ENCODE assay signal across 15 mouse cellular contexts in the genomic region with DNA sequence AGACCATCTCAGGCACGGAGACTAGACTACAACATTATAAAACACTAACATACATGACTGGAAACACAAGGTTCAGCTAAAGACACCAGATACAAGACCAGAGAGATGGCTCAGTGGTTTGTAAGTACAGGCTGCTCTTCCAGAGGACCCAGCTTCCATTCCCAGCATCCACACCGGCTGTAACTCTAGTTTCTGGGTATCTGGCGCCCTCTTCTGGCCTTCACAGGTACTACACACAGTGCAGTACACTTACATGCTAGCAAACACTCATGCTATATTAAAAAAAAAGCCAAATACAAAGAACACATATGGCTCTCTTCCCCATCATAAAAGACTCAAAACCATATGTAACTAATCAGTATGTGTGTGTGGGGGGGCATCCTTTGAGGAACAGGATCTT. TPM values are rescaled to one million over a fixed set of nuclear protein-coding genes. Genes with fewer than 3 reads are reported as not detected.
A peak's percentile ranks its signal among the peaks of the same experiment; 100 is the strongest.
DNase-seq lines count a peak whose midpoint lies in the region; ATAC-seq and TF ChIP-seq lines count a peak whose summit lies in the region.
"Had no signal": no experiment of that assay in that cellular context is flagged by ENCODE, and none has a peak within 500 bp of the region (broad histone marks: within the 10 kb centered on the region; RNA-seq: fewer than 3 reads in every experiment).

No protein-coding gene starts in this region.

- WGBS in kidney, postnatal 0 days = 68% methylated on average over 3 of the region's 3 CpGs

- H3K4me3 ChIP-seq in kidney, postnatal 0 days (replicated peaks; ENCODE audit: low read depth, low read length) = no peak overlapping the region
- H3K4me3 ChIP-seq: embryonic facial prominence, embryonic 15.5 days; heart, embryonic 15.5 days; hindbrain, embryonic 15.5 days; liver, embryonic 13.5 days had no signal

- no peaks in the 10 kb centered on the region for H3K4me1 ChIP-seq in kidney, postnatal 0 days (replicated peaks; ENCODE audit: insufficient read depth, low read length)
- H3K4me1 ChIP-seq: embryonic facial prominence, embryonic 15.5 days; heart, embryonic 15.5 days; hindbrain, embryonic 15.5 days; liver, embryonic 13.5 days had no signal

- no peaks in the 10 kb centered on the region for H3K9me3 ChIP-seq in kidney, postnatal 0 days (replicated peaks; ENCODE audit: low read length)
- H3K9me3 ChIP-seq: embryonic facial prominence, embryonic 15.5 days; heart, embryonic 15.5 days; hindbrain, embryonic 15.5 days had no signal

- no peak for ATAC-seq in kidney, postnatal 0 days (replicated peaks; ENCODE audit: low FRiP score, low read depth)
- ATAC-seq: forebrain, embryonic 14.5 days had no signal

- TF ChIP-seq CTCF in kidney, postnatal 0 days (IDR thresholded peaks at IDR 0.05; ENCODE audit: low read depth) = peak; percentile 55
- peak; percentile 36; the same call in 1 of the 2 replicates for TF ChIP-seq CTCF in brain, embryonic 14.5 days (IDR thresholded peaks at IDR 0.05; ENCODE audit: borderline replicate concordance, extremely low read depth, insufficient read depth, insufficient read length)

- no peaks in the 10 kb centered on the region for H3K27me3 ChIP-seq in kidney, postnatal 0 days (ENCODE audit: insufficient read depth, low read length)
- H3K27me3 ChIP-seq: embryonic facial prominence, embryonic 15.5 days; heart, embryonic 15.5 days; hindbrain, embryonic 15.5 days; liver, embryonic 13.5 days had no signal

- no peak for DNase-seq in kidney, postnatal 0 days (ENCODE audit: low spot score)
- DNase-seq in kidney, adult 11 months = no peak
- peak; percentile 31 for DNase-seq in thymus, postnatal 4 days
- no peak for DNase-seq in thymus, adult 18-20 months
- no peak for DNase-seq in brain, embryonic 14.5 days (ENCODE audit: low read depth)
- no peak for DNase-seq in cerebellum, postnatal 10 days
- DNase-seq in embryo, embryonic 9.5 days (ENCODE audit: extremely low spot score) = no peak
- DNase-seq: cerebellum, postnatal 25 days; gastrocnemius, postnatal 36 days; kidney, postnatal 25 days; liver, embryonic 13.5 days had no signal

- H3K27ac ChIP-seq in kidney, postnatal 0 days = no peak overlapping the region
- H3K27ac ChIP-seq: embryonic facial prominence, embryonic 15.5 days; heart, embryonic 15.5 days; hindbrain, embryonic 15.5 days; liver, embryonic 13.5 days had no signal

- H3K9ac ChIP-seq in kidney, postnatal 0 days (ENCODE audit: low read depth, low read length) = no peak overlapping the region
- H3K9ac ChIP-seq: embryonic facial prominence, embryonic 15.5 days; heart, embryonic 15.5 days; hindbrain, embryonic 15.5 days; liver, embryonic 13.5 days had no signal

- TF ChIP-seq POLR2A in brain, embryonic 14.5 days (IDR thresholded peaks at IDR 0.05; ENCODE audit: borderline replicate concordance, extremely low read depth, insufficient read depth, insufficient read length, poor library complexity, severe bottlenecking) = no peak

- no peak overlapping the region for H3K4me2 ChIP-seq in kidney, postnatal 0 days (ENCODE audit: low read length)
- H3K4me2 ChIP-seq: embryonic facial prominence, embryonic 15.5 days; heart, embryonic 15.5 days; hindbrain, embryonic 15.5 days; liver, embryonic 13.5 days had no signal

- no peaks in the 10 kb centered on the region for H3K36me3 ChIP-seq in kidney, postnatal 0 days (ENCODE audit: insufficient read depth, low read length)
- H3K36me3 ChIP-seq: embryonic facial prominence, embryonic 15.5 days; heart, embryonic 15.5 days; hindbrain, embryonic 15.5 days; liver, embryonic 13.5 days had no signal

RNA-seq across cellular contexts. Expression of a gene that starts 22.3 kb away (rescaled TPM):
- polyA plus RNA-seq in kidney, postnatal 0 days (2015; fragmentation: Nextera tagmentation; extraction: Ambion mirVana) = 183 and 203 TPM in 2 replicates
- 76.9 and 133 TPM in 2 replicates for polyA plus RNA-seq in brain, embryonic 14.5 days (2012; rRNA removed)

RNA-seq across cellular contexts. Expression of a gene that starts 22.6 kb away (rescaled TPM):
- polyA plus RNA-seq in kidney, postnatal 0 days (2015; fragmentation: Nextera tagmentation; extraction: Ambion mirVana) = 2.0 and 2.6 TPM in 2 replicates
- polyA plus RNA-seq in brain, embryonic 14.5 days (2012; rRNA removed) = 0.81 and 0.86 TPM in 2 replicates

RNA-seq across cellular contexts. Expression of a gene that starts 58.2 kb away (rescaled TPM):
- 16.2 and 17.8 TPM in 2 replicates for polyA plus RNA-seq in kidney, postnatal 0 days (2015; fragmentation: Nextera tagmentation; extraction: Ambion mirVana)
- polyA plus RNA-seq in brain, embryonic 14.5 days (2012; rRNA removed) = 37.1 and 47.1 TPM in 2 replicates
